Mouse (Mus musculus) right cerebral cortex, adult 2 months (tissue): ENCODE measurements around the gene Neo1.
A peak's percentile ranks its signal among the peaks of the same experiment; 100 is the strongest.

Experiments
- DNase-seq, 2 experiments: peaks; one replicate each; pipeline ENCODE4 v3.0.0; 2021 to 2022; ENCODE audit warnings: low spot score in 2 of 2

Gene Neo1

GRCm38 (mm10) chr9:59036159-59036731 is at the start of gene Neo1:
TSS of gene Neo1 (minus strand) at chr9:59036441.
- DNase-seq: peak; percentile 88 to 93

DNA sequence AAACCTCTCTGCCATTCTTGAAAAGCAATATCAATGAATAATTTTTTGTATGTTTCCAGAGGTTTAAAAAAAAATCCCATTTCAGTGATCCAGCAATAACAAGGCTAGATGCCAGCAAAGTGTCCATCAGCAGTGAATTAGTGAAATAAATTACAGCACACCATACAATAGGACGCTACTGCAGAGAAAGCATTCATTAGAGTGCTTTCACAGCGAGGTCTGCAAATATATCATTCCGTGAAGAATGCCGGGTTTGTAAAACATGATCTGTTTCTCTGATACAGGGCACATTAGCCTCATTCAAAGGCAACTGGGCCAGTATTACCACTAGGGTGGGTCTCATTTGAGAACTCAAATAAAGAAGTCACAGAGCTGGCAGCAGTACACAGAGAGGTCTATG is 39.4 kb upstream of the Neo1 start:
- no peak for DNase-seq

DNA sequence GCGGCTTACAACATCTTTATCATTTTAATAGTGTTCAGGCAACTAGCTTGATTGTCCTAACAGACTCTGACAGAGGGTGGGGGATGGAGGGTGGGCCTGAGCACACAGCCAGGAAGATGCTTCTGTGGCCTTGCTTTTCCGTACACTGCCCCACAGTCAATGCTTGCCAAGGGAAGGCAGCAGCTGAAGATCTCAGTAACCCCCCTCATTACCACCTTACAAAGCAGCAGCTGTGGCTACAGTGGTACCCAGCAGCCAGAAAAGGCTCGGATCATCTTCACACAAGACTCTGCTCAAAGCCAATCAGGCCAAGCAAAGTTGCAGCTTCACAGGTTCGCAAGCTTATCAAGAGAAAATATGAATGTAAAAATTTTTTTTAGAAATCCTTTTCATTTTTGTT is 37.6 kb upstream of the Neo1 start:
- DNase-seq: no peak

- DNase-seq: peak in 1 of 2 experiments; percentile 22
Observed at GRCm38 (mm10) chr9:59072076-59072777, 36.0 kb upstream of the Neo1 start.

GRCm38 (mm10) chr9:59071220-59071977 is 35.2 kb upstream of the Neo1 start:
- peak; percentile 16 to 20 for DNase-seq

DNA sequence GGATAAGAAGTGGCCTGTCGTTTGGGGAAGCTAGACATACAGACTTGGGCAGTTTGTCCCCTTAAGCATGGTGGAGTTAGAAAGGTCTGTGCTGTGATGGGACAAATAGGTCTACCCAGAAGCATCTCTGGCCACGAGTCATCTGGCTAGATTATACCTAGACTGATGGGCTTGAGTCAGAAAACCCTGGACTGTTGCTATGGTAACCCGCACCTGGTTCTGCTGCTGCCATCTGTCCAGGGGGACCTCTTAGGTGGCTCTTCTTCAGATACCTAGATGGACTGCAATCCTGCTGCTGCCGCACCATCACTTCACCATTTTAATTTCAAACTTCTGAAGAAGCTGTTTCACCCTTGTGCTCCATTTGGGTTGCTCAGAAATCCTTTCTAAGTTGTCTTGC is 34.0 kb upstream of the Neo1 start:
- DNase-seq: no peak

- DNase-seq: no peak
Observed at GRCm38 (mm10) chr9:59065616-59066301, 29.5 kb upstream of the Neo1 start.

DNA sequence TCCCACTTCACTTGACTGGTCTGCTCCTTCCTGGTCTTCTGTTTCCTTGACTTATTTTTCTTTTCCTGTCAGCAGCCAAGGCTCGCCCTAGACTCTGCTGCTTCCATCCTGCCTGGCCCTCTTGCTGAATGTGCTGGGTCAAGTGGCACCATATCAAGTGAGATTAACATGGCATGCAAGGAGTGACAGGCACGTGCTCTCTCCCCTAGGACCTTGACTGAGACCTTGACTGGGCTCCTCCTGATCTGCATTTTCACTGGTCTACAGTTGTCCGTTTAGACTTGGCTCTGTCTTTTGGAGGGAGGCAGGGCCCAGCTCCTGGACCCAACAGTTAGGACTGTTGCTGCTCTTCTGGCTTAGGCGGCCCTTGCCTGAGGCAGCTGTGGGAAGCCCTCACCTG is 26.2 kb upstream of the Neo1 start:
- no peak for DNase-seq

- DNase-seq: no peak
Observed at GRCm38 (mm10) chr9:59060026-59060605, 23.9 kb upstream of the Neo1 start.

GRCm38 (mm10) chr9:59059158-59059557 is 22.9 kb upstream of the Neo1 start:
- no peak for DNase-seq

DNA sequence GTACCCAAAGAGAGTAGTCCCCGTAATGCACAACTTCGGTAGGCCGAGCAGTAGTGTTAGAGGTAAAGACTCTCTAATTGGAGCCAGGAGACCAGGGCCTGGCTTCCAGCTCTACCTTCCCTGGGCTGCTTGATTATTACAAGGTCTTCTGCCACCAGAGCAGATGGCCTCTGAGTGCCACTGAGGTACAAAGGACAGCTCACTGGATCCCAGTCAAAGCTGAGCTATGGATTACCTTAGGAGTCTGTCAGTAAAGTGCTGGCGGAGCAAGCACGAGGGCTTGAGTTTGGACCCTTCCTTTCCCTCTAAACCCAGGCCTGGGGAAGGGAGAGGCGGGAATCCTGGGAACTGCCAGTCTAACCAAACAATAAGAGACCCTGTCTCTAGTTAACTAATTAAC is 21.8 kb upstream of the Neo1 start:
- no peak for DNase-seq

- no peak for DNase-seq
Observed at GRCm38 (mm10) chr9:59056281-59056680, 20.0 kb upstream of the Neo1 start.

DNA sequence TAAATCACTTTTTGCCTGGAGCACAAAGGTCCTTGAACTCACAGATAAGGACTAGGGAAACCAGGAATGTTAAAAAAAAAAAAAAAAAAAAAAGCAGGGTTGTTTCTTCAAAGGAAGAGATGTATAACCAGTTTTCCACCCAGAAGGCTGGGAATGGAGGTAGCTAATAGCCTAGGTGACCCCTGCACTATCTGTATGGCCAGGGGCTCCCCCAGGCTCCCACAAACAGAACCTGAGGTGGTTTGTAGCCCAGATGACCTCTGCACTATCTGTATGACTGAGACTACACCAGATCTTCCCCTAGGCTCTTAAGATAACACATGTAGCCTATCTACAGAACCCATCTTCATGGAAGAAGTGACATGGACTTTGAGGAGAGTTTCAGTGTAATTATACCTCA is 5.6 kb upstream of the Neo1 start:
- DNase-seq: no peak

DNA sequence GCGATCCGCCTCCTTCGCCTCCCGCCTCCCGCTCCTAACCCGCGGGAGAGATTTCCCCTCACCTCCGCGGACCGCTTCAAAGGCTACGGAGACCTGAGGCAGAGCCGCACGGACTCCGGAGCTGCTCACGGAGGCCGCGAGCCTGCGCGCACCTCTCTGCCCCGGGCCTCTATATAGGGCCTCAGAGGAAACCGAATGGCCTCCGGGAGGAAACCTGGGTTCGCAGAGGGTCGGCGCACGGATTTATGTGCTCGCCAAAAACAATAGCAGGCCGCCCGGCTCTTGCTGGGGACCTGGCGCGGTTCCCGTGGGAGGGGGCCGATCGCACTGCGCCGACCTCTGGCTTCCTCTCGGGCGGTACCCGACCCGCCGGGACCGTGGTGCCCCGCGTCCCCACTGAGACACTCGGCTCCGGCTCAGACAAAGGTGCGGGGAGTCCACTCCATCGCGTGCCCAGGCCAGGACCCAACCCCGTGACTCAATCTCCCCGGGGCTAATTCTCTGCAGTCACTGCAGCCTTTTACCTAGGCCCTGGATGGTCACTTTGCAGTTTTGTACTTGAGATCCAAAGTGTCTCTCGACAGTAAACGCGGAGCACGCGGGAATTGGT is 596 bp upstream of the Neo1 start:
- DNase-seq: peak; percentile 37 to 59

GRCm38 (mm10) chr9:59035342-59036158 is 691 bp downstream of the Neo1 start:
- DNase-seq: peak; percentile 37 to 61

- DNase-seq: no peak
Observed at GRCm38 (mm10) chr9:59034836-59035235, 1.4 kb downstream of the Neo1 start.

DNA sequence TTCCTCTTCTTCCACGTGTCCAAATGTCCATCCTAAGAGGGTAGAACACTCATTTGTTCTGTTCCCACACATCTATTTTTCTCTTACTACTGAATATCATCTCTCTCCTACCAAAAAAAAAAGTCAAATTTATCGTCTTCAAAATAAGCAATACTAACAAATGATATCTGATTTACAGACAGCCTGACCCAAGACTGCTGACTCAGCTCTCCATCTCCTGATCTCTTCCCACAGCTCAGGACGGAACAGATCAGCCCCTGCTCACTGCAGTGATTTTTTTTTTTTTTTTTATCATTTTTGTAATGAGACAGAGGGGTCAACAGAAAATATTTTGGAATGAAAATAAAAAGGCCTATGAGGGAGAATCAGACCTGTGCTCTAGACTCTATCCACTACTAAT is 2.7 kb downstream of the Neo1 start:
- no peak for DNase-seq

DNA sequence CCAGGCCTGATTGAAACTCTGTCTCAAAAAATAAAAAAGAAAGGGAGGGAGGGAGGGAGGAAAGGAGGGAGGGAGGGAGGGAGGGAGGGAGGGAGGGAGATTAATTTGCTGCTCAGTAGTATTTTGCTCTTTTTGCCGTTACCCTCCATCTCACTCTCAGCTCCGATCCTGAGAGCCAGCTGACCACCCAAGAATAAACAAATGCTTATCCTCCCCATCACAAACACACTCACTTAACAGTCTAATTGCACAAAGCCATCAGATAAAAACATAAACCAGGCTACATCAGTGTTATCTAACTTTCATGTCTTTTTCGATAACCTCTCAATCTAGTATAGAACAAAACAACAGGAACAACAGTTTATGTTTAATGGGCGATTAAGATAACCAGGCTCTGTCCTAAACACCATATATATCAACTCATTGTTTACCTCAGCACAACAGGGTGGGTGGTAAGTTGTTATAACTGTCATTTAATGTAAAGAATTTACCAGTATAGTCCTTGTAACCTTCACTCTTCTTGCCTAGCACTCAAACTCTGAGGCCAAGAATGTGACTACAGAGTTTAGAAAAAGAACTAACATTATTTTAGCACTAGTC is 11.9 kb downstream of the Neo1 start:
- no peak for DNase-seq

DNA sequence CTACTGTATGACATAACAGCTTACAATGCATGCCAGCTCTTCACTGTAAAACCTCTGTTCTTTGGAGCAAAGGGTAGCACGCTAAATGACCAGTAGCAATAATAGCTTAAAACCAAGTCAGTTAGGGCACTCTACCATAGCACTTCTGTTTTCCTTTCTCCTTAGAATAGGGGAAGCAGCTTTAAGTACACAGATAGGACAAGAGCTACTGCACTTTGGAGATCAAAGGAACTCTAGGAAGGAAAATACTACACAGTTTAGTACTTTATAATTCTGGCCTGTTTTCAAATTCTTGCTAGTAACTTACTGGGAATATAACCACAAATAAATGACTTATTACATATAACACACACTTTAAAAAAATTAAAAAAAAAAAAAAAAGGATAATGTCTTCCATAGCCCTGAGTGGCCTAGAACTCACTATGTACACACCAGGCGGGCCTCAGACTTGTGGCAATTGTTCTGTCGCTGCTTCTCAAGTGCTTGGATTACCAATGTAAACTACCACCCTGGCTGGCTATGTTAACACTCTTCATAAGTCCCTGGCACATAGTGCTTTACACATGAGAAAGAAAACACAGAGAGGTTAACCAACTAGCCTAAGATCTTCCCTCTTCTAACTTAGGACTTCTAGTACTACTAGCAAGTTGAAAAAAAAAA is 20.1 kb downstream of the Neo1 start:
- no peak for DNase-seq

GRCm38 (mm10) chr9:59013365-59013764 is 22.9 kb downstream of the Neo1 start:
- peak in 1 of 2 experiments; percentile 46 for DNase-seq
